Mouse (Mus musculus) adrenal gland, adult 2 months (tissue): ENCODE measurements around the gene Olfr346. TPM values are rescaled to one million over a fixed set of nuclear protein-coding genes. Genes with fewer than 3 reads are reported as not detected.

Source experiments
- DNase-seq: peaks from one replicate; pipeline ENCODE4 v3.0.0; 2021
- long read RNA-seq: library from polyadenylated mRNA; stranded (forward); transcript quantifications from one replicate; pipeline ENCODE4 v2.0.0, GENCODE M21; 2021
- polyA plus RNA-seq: library from polyadenylated mRNA; depleted of rRNA; stranded (reverse); fragments of >200 nt; gene quantifications from 2 replicates; pipeline ENCODE4 v1.2.3, GENCODE M21; 2012; rRNA removed
- total RNA-seq, 2 experiments: library from RNA; stranded (reverse); gene quantifications; 2 replicates each; pipeline ENCODE4 v1.2.3; 2021

Gene Olfr346
- total RNA-seq (not detected), polyA plus RNA-seq (not detected in 2 replicates)
- long read RNA-seq, result 0 reads

DNA sequence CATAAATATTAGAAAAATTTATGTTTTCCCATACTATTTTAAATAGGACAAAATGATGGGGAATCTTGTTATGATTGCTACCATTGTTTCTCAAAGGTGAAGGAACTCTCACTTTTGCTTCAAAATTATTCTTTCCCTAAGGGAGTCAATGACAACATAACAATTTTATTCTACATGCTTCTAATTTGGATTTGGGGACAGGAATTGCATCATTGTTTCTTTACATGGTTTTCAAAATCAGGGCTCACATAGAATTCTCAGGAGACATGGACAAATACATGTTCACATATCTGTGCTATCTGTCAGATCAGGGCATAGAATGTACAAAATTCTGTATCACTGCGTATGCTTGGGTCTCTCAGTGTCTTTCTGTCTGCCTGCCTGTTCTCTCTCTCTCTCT, at the start of gene Olfr346:
TSS of gene Olfr346 (plus strand) at position 301 of the 400 bp plus-strand sequence.
- no peak for DNase-seq

DNA sequence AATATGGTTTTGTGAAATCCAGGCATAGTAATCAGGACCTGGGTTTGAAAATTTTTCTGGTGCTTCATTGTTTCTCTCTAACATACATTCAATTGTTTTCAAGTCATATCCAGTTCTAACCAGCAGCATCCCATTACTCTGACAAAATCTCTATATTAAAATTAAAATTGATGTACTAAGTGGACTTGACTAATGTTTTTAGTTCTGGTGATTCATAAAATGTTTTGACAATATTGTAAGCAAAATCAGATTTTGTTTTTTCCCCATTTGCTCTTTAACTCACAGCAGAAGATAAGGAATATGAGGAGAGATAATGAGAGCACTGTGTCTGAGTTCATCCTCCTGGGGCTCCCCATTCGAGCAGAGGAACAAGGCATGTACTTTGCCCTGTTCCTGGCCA, 45.8 kb upstream of the Olfr346 start, which contains the start of gene Olfr345:
TSS of gene Olfr345 (plus strand) at position 301 of the 400 bp plus-strand sequence.
- no peak for DNase-seq

DNA sequence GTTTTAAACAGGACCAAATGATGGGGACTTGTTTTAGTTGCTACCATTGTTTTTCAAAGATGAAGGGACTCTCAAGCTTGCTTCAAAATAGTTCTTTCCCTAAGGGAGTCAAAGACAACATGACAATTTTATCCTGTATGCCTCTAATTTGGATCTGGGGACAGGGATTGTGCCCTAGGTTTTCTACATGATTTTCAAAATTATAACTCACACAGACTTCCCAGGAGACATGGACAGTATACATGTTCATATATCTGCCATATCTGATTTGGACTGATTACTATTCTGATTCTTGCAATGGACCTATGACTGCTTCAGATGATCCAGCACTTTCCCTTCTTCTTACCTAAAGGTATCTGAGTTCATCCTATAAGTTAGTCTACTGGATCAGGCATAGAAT, 46.0 kb downstream of the Olfr346 start, which contains the start of gene Olfr347:
TSS of gene Olfr347 (plus strand) at position 301 of the 400 bp plus-strand sequence.
- no peak for DNase-seq

DNA sequence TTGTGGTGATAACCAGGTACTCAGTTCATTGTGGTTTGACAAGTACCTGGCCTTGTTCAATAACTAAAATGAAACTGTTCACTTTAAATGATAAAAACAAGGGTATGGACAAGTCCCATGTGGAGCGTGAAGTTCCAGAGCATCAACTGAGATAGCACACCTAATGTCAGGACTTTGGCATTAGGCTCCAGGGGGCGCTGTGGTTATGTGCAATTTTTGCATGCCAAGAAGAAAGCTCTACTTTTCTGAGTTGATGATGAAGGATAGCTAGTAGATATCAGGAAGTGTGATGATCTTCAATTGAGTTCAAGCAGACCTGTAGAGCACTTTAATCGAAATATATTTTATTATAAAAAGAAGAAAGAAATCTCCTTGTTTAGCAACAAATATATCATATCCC, 50.6 kb downstream of the Olfr346 start:
- DNase-seq, result no peak

Other genes with a start within 250 kb of the Olfr346 start
- gene Olfr340, start 233.2 kb upstream of the Olfr346 start, total RNA-seq, result not detected
- gene Olfr340, start 233.2 kb upstream of the Olfr346 start, polyA plus RNA-seq, result not detected in 2 replicates
- gene Olfr341, start 203.3 kb upstream of the Olfr346 start, total RNA-seq, result not detected
- not detected in 2 replicates for gene Olfr341, start 203.3 kb upstream of the Olfr346 start, polyA plus RNA-seq
- gene Olfr342, start 160.8 kb upstream of the Olfr346 start, total RNA-seq, result not detected
- gene Olfr342, start 160.8 kb upstream of the Olfr346 start, polyA plus RNA-seq, result not detected in 2 replicates
- gene Olfr344, start 119.1 kb upstream of the Olfr346 start, total RNA-seq, result not detected
- gene Olfr344, start 119.1 kb upstream of the Olfr346 start, polyA plus RNA-seq, result not detected in 2 replicates
- not detected for gene Olfr345, start 45.7 kb upstream of the Olfr346 start, total RNA-seq
- gene Olfr345, start 45.7 kb upstream of the Olfr346 start, polyA plus RNA-seq, result not detected in 2 replicates
- not detected for gene Olfr347, start 46.1 kb downstream of the Olfr346 start, total RNA-seq
- not detected in 2 replicates for gene Olfr347, start 46.1 kb downstream of the Olfr346 start, polyA plus RNA-seq
- not detected for gene Olfr348, start 98.5 kb downstream of the Olfr346 start, total RNA-seq
- gene Olfr348, start 98.5 kb downstream of the Olfr346 start, polyA plus RNA-seq, result not detected in 2 replicates
- not detected for gene Olfr50, start 104.8 kb downstream of the Olfr346 start, total RNA-seq
- not detected in 2 replicates for gene Olfr50, start 104.8 kb downstream of the Olfr346 start, polyA plus RNA-seq
- gene Olfr3, start 131.2 kb downstream of the Olfr346 start, total RNA-seq, result not detected
- gene Olfr3, start 131.2 kb downstream of the Olfr346 start, polyA plus RNA-seq, result not detected in 2 replicates
- not detected for gene Olfr350, start 160.5 kb downstream of the Olfr346 start, total RNA-seq
- gene Olfr350, start 160.5 kb downstream of the Olfr346 start, polyA plus RNA-seq, result not detected in 2 replicates
- not detected for gene Olfr351, start 176.9 kb downstream of the Olfr346 start, total RNA-seq
- not detected in 2 replicates for gene Olfr351, start 176.9 kb downstream of the Olfr346 start, polyA plus RNA-seq
- not detected for gene Olfr352, start 182.7 kb downstream of the Olfr346 start, total RNA-seq
- not detected in 2 replicates for gene Olfr352, start 182.7 kb downstream of the Olfr346 start, polyA plus RNA-seq
- not detected for gene Olfr353, start 207.1 kb downstream of the Olfr346 start, total RNA-seq
- not detected in 2 replicates for gene Olfr353, start 207.1 kb downstream of the Olfr346 start, polyA plus RNA-seq
- gene Olfr354, start 219.9 kb downstream of the Olfr346 start, total RNA-seq, result not detected
- not detected in 2 replicates for gene Olfr354, start 219.9 kb downstream of the Olfr346 start, polyA plus RNA-seq
- gene Olfr355, start 243.1 kb downstream of the Olfr346 start, total RNA-seq, result not detected
- gene Olfr355, start 243.1 kb downstream of the Olfr346 start, polyA plus RNA-seq, result not detected in 2 replicates